Mouse (Mus musculus): Measurements from ENCODE around the gene Tgds.
"Not testable (repeated sequence)": the region's sequence is repeated elsewhere in the genome, so short reads cannot be mapped to it uniquely, and the experiment has no call there.

The Tgds gene

DNA sequence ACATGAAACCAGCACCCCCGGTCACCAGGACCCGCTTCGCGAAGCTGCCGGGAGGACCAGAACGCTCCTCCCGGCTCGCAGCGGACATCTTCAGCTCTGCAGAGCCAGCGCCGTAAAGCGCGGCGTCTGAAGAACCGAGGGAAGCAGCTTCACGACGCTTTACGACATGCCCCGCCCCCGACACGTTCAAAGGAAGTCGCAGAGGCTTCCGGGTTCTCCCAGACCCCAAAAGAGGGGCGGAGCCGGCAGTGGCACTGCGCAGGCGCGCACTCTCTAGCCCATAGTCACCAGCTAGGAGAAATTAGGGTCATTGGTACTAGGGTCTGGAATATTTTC lies at the start of gene Tgds:
TSS of gene Tgds (minus strand) at position 114 of the 336 bp plus-strand sequence.
- peak; percentile 99 for DNase-seq (ENCODE audit: low read depth)

DNA sequence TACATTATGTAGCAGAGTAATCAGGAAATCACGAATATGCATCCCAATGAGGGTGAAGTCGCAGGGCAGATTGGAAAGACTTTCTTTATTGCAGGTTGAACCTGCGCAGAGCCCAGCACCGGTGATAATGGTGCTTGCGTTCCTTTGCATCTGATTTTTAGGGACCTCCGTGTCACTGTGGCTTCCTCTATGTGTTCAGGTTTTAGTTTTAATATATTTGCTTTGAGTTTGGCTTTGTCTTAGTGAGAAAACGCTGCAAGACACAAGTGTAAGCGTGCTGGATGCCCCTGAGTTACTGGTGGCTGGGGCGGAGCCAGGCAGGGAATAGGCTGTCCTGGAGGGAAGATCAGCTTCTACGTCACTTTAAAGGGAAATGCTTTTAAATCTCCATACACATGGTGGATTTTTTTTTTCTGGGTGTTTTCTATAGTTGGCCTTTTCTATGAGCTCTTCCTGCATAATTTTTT lies 48.2 kb upstream of the Tgds start:
- DNase-seq (ENCODE audit: low read depth) = no peak

- DNase-seq (ENCODE audit: low read depth) = peak; percentile 64
Observed at GRCm38 (mm10) chr14:118180117-118180557, 47.6 kb upstream of the Tgds start.

- no peak for DNase-seq (ENCODE audit: low read depth)
Observed at GRCm38 (mm10) chr14:118179701-118180100, 47.1 kb upstream of the Tgds start.

- no peak for DNase-seq (ENCODE audit: low read depth)
Observed at GRCm38 (mm10) chr14:118179251-118179650, 46.7 kb upstream of the Tgds start.

GRCm38 (mm10) chr14:118175694-118176085 lies 43.1 kb upstream of the Tgds start:
- no peak for DNase-seq (ENCODE audit: low read depth)

DNA sequence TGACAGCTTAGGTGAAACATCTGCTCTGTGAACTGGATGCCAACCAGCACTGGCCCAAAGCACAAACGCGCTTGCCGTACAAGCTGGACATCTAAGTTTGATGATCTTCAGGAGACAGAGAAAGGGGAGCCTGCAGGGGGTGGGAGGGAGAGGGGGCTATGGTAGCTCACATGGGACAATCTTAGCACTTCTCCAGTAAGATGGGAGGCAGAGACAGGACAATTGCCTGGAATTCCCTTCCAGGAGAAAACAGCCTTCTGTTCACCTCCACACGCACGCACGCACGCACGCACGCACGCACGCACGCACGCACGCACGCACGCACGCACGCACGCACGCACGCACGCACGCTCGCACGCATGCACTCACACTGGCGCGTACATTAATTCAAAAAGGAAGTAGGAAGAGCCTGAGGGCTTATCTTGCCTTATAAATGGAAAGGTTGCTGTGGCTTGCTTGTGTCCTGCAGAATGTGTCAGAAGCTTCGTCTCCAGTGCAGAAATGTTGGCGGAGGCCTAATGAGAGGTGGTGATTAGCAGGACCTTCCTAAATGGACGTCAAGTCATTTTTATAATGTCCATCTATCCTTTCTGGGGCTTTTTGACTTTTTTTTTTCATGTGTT lies 42.6 kb upstream of the Tgds start:
- DNase-seq (ENCODE audit: low read depth) = no peak

GRCm38 (mm10) chr14:118173590-118174203 lies 41.1 kb upstream of the Tgds start:
- DNase-seq (ENCODE audit: low read depth) = no peak

- no peak for DNase-seq (ENCODE audit: low read depth)
Observed at GRCm38 (mm10) chr14:118168776-118169175, 36.2 kb upstream of the Tgds start.

- DNase-seq (ENCODE audit: low read depth) = no peak
Observed at GRCm38 (mm10) chr14:118162640-118163039, 30.1 kb upstream of the Tgds start.

DNA sequence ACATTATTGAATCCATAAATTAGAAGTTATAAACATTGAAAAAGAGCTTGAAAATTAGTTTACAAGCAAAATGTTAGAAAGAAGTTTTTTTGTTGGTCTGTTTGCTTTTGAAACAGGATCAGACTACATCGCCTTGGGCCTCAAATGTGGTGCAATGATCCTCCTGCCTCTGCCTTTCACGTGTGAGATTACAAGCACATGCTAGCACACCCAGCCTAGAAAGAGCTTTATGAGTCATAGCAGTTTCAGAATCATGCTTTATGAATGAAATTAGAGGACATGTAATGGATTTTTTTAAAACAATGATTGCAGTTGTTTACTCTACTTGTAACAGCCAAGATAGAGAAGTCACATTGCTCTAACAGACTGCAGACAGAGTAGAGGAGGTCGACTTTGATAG lies 29.2 kb upstream of the Tgds start:
- no peak for DNase-seq (ENCODE audit: low read depth)

GRCm38 (mm10) chr14:118157146-118157545 lies 24.6 kb upstream of the Tgds start:
- no peak for DNase-seq (ENCODE audit: low read depth)

GRCm38 (mm10) chr14:118156740-118157139 lies 24.2 kb upstream of the Tgds start:
- no peak for DNase-seq (ENCODE audit: low read depth)

- not testable (repeated sequence) for DNase-seq (ENCODE audit: low read depth)
Observed at GRCm38 (mm10) chr14:118156056-118156455, 23.5 kb upstream of the Tgds start.

DNA sequence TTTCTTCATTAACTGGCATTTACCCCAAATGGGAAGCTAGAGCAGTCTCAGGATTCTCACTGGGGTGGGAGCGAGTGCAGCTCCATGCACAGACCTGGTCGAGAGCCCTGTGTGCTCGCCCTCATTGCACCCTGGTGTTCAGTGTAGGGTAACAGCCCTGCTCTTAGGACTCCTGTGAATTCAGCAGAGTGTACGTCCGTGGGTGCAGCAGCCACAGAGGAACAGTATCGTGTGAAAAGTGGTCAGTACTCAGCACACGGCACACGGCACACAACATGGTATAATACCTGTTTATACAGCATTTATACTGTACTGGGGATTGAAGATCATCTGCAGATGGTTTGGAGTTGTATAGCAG lies 19.7 kb upstream of the Tgds start:
- DNase-seq (ENCODE audit: low read depth) = no peak

DNA sequence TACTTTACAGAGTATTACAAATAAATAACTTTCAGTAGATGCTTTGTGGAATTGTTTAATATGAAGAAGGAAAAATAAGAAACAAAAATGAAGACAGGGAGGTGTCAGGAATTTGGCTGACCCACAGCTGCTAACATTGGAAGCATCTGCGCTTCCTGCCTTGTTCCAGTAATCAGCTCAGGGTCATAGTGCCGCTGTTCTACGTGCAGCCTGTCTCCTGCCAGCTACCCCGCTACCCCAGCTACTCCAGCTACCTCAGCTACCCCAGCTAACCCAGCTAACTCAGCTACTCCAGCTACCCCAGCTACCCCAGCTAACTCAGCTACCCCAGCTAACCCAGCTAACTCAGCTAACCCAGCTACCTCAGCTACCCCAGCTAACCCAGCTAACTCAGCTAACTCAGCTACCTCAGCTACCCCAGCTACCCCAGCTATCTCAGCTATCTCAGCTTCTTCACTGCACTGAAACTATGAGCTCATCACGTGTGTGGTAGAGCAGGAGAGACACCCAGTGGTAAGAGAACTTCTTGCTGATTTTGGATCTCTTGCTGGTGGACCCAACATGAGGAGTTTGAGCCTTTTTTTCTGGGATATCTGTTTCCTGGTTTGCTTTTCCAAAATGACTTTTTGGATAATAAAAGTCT lies 19.2 kb upstream of the Tgds start:
- no peak for DNase-seq (ENCODE audit: low read depth)

DNA sequence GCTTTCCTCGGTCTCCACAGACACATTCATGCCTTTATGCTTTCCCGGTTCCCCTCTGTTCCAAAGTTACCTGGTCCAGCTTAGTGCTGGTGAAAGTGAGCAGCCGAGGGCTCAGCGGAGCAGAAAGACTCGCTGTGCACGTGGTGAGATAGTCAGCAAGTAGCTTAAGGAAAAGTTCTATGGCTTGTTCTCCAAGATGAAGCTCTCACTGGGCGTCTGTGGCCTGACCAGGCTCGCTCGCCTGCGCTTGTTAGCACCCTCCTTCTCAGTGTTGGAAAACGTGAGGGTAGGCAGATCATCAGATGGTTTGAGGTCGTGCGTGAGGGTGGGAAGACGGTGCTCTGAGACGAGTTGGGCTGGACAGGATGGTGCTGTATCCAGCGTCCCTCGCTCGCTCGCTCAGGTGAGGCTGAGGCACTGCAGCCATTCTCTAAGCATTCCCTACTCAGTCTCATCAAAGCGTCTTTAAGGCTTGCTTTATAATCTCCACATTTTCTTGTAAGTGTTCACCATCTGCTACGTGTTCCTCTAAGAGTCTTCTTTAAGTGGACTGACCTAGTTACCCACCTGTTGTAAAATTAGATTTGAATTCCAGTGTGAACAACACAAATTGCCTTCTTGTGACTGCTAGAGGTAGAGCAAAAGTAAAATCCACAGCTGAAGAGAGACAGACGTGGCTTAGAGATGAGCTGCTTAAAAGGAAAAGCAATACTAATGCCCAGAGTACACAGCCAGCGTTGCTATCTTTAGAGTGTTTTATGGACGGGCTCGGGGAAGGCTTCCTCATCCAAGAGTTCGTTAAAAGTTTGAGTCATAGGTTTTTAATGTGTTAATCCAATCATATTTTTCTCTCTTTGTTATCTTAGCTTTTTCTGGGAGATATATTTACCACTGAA lies 18.3 kb upstream of the Tgds start:
- DNase-seq (ENCODE audit: low read depth) = no peak

- DNase-seq (ENCODE audit: low read depth) = no peak
Observed at GRCm38 (mm10) chr14:118148554-118148953, 16.0 kb upstream of the Tgds start.

- DNase-seq (ENCODE audit: low read depth) = no peak
Observed at GRCm38 (mm10) chr14:118148046-118148445, 15.5 kb upstream of the Tgds start.

DNA sequence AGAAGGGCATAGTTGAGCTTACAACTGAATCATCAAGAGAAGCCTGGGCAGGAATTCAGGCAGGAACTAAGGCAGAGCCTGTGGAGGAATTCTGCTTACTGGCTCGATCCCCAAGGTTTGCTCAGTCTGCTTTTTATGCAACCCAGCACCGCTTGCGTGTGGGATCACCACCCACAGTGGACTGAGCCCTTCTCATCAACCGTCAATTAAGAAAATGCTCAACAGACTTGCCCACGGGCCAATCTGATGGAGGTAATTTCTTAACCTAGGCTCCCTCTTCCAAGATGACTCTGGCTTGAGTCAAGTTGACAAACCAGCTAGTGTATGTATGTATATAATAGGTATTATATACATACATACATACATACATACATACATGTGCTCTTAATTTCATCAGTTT lies 9.7 kb upstream of the Tgds start:
- DNase-seq (ENCODE audit: low read depth) = no peak

DNA sequence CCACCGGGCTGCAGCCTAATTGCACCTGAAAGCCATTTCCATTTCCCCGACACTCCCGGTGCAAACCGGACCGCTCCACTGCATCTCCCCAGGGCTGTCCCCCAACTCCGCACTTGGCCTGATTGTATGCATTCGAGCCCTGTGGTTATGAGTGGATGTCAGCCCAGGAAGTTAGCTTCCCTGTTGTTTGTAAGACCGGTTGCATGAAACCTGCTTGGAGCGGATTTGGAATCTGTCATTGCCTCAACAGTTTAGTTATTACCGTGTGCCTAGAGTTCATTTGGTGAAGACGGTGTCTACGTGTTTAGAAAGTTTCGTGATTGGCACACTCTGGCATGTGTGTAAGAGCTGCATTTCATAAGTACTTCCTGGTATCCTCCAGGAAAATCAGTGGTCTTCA lies 4.9 kb upstream of the Tgds start:
- no peak for DNase-seq (ENCODE audit: low read depth)

- peak; percentile 93 for DNase-seq (ENCODE audit: low read depth)
Observed at GRCm38 (mm10) chr14:118136744-118137452, 4.3 kb upstream of the Tgds start, which contains the start of gene Gpr180. Gene Gpr180, plus strand, starts transcription at chr14:118137158.
